Mouse (Mus musculus) frontal cortex, postnatal 10 days (tissue): ENCODE data around the gene Vstm4.

Experiments used
- DNase-seq, 2 experiments: peaks; one replicate each; pipeline ENCODE4 v3.0.0; 2022; ENCODE audit warnings: low spot score in 2 of 2, mixed read lengths in 1 of 2

Gene Vstm4

GRCm38 (mm10) chr14:32856681-32857328 is at the start of gene Vstm4:
Gene Vstm4 (plus strand): TSS chr14:32856756.
- peak in 1 of 2 experiments; percentile 56 for DNase-seq

GRCm38 (mm10) chr14:32810111-32810510 is 46.4 kb upstream of the Vstm4 start:
- no peak for DNase-seq

GRCm38 (mm10) chr14:32812429-32812828 is 44.1 kb upstream of the Vstm4 start:
- DNase-seq = no peak

GRCm38 (mm10) chr14:32814961-32815360 is 41.6 kb upstream of the Vstm4 start:
- no peak for DNase-seq

GRCm38 (mm10) chr14:32816533-32816932 is 40.0 kb upstream of the Vstm4 start:
- no peak for DNase-seq

- DNase-seq = no peak
Measured at GRCm38 (mm10) chr14:32817258-32817657, 39.3 kb upstream of the Vstm4 start.

GRCm38 (mm10) chr14:32819297-32819696 is 37.3 kb upstream of the Vstm4 start:
- no peak for DNase-seq

- no peak for DNase-seq
Measured at GRCm38 (mm10) chr14:32822812-32823211, 33.7 kb upstream of the Vstm4 start.

- DNase-seq = no peak
Measured at GRCm38 (mm10) chr14:32823861-32824260, 32.7 kb upstream of the Vstm4 start.

- no peak for DNase-seq
Measured at GRCm38 (mm10) chr14:32824267-32825150, 32.0 kb upstream of the Vstm4 start.

GRCm38 (mm10) chr14:32825426-32826032 is 31.0 kb upstream of the Vstm4 start:
- DNase-seq = no peak

GRCm38 (mm10) chr14:32827165-32827564 is 29.4 kb upstream of the Vstm4 start:
- DNase-seq = no peak

- DNase-seq = no peak
Measured at GRCm38 (mm10) chr14:32827994-32828650, 28.4 kb upstream of the Vstm4 start.

- no peak for DNase-seq
Measured at GRCm38 (mm10) chr14:32833847-32834246, 22.7 kb upstream of the Vstm4 start, which contains the start of gene Fam170b. Gene Fam170b (plus strand): TSS chr14:32833962.

- no peak for DNase-seq
Measured at GRCm38 (mm10) chr14:32835181-32835580, 21.4 kb upstream of the Vstm4 start.

GRCm38 (mm10) chr14:32835596-32835995 is 21.0 kb upstream of the Vstm4 start:
- DNase-seq = no peak

- DNase-seq = no peak
Measured at GRCm38 (mm10) chr14:32836191-32836590, 20.4 kb upstream of the Vstm4 start.

- DNase-seq = no peak
Measured at GRCm38 (mm10) chr14:32842052-32842451, 14.5 kb upstream of the Vstm4 start.

- DNase-seq = no peak
Measured at GRCm38 (mm10) chr14:32854059-32854458, 2.5 kb upstream of the Vstm4 start.

GRCm38 (mm10) chr14:32856246-32856645 is 310 bp upstream of the Vstm4 start:
- DNase-seq = no peak

GRCm38 (mm10) chr14:32858361-32858760 is 1.8 kb downstream of the Vstm4 start:
- no peak for DNase-seq

- no peak for DNase-seq
Measured at GRCm38 (mm10) chr14:32858941-32859510, 2.5 kb downstream of the Vstm4 start.
